Mouse (Mus musculus): Measurements from ENCODE around the gene Cacna1a.

- TF ChIP-seq CTCF (IDR thresholded peaks at IDR 0.05; ENCODE audit: control insufficient read depth, insufficient read depth, low read length), result no peak
- no peak for TF ChIP-seq POLR2A (IDR thresholded peaks at IDR 0.05; ENCODE audit: borderline replicate concordance, control insufficient read depth, low read depth, low read length)
Observed at GRCm38 (mm10) chr8:84617005-84617404, 228.8 kb downstream of the Cacna1a start.
